Mouse (Mus musculus) embryonic fibroblast, embryonic 13.5 days (primary cell): Measurements from ENCODE around the gene Mblac2. TPM values are rescaled to one million over a fixed set of nuclear protein-coding genes. Genes with fewer than 3 reads are reported as not detected.

Experiments used
- H3K27ac ChIP-seq: 2 replicates; pipeline ENCODE4 v1.5.1; 2012; ENCODE audit warnings: low read length, control low read depth, inconsistent platforms; ENCODE audit not compliant: insufficient read depth
- H3K4me1 ChIP-seq: 2 replicates; pipeline ENCODE4 v1.6.1; 2011; ENCODE audit warnings: low read length; ENCODE audit not compliant: control insufficient read depth, insufficient read depth
- H3K4me3 ChIP-seq: 2 replicates; pipeline ENCODE4 v1.5.1; 2011; ENCODE audit warnings: mild to moderate bottlenecking, control low read depth, low read length; ENCODE audit not compliant: insufficient read depth
- CTCF ChIP-seq: IDR thresholded peaks from 2 replicates; pipeline ENCODE4 v1.5.1; 2011; ENCODE audit warnings: mild to moderate bottlenecking, control low read depth, low read length, moderate library complexity, borderline replicate concordance; ENCODE audit not compliant: insufficient read depth
- POLR2A ChIP-seq: IDR thresholded peaks from 2 replicates; pipeline ENCODE4 v1.6.1; 2011; ENCODE audit warnings: low read depth, mild to moderate bottlenecking, control low read depth, low read length, moderate library complexity
- polyA plus RNA-seq: library from polyadenylated mRNA; stranded (reverse); fragments of >200 nt; gene quantifications from 2 replicates; pipeline ENCODE4 v1.2.4, GENCODE M21; 2011; ENCODE audit warnings: low read depth; ENCODE audit not compliant: missing spikeins, insufficient read length

The Mblac2 gene
- 3.0 and 3.2 TPM in 2 replicates for polyA plus RNA-seq

DNA sequence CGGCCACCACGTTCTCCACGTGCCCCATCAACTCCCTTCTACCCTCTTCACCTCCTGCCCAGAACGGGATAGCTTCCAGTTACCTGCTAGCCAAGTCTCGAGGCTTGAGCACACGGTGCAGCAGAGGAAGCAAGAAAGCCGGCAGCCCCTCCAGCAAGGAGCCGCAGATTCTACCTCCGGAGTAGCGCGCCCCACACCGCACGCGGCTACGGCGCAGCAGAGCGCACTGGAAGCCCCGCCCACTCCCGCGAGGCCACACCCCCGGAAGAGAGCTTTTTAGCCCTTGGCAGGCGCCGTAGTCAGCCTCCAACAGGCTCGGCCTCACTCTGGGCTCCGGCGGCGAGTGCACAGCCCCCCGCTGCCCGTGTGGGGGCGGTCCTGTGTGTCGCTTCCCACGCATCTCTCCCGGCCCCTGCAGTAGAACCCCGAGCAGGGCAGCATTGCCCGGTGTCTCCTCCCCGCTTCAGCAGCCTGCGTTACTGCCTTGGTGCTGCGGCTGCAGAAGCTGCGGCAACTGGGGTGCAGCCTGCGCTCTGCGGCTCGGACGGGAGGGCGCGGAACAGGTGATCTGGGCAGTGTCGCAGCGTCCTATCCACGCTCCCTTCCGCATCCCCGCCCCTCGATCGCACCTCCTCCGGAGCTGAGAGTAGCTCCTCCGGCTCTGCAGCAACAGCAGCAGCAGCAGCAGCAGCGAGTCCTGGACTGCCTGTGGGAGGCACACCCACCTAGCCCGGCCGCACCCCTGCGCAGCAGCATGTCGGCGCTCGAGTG is at the start of gene Mblac2, which contains the start of gene Polr3g:
Mblac2 (plus strand) TSS at position 567 of the 771 bp plus-strand sequence.
Polr3g (minus strand) TSS at position 239 of the 771 bp plus-strand sequence.
- TF ChIP-seq CTCF (no peak), POLR2A (peak; percentile 64)
- Histone ChIP-seq H3K4me3 (peak within 1 kb of the TSS; percentile 72), H3K4me1 (no peaks in the 10 kb centered on the region; the same call in 1 of the 2 replicates), H3K27ac (no peak within 1 kb of the TSS)

DNA sequence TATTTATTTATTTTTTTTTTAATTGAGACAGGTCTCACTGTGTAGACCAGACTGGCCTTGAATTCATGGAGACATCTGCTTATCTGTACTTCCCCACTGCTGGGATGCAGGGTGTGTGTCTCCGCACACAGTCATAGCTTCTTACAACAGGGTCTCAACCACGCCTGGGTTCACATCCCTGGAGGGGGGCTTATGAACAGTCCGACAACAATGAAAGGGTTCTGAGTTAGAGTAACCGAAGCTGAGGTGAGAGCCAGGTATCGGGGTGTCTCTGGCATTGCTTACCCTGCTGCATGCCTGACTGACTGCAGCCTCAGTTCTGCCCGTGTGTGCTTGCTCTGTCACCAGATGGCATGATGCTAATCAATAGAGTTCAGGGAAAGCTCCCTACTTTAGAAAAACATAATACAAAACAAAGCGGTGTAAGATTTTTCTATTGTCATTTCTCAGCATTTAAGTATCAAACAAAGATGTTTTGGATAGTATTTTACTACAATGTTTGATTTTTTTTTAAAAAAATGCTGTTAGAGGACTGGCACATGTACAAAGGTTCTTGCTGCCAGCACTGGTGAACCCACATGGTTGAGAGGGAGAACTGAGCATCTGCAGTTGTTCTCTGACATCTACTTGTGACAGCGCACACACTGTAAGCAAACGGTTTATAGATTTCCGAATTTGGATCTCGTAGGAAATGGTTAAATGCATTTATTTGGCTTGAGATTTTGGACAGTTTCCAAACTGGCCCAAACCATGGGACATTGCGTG is 47.4 kb upstream of the Mblac2 start:
- no peak for TF ChIP-seq CTCF
- no peak for TF ChIP-seq POLR2A
- peaks cover 6% of the 10 kb centered on the region for H3K4me1 ChIP-seq
- H3K27ac ChIP-seq: no peak overlapping the region
- no peak overlapping the region for H3K4me3 ChIP-seq

DNA sequence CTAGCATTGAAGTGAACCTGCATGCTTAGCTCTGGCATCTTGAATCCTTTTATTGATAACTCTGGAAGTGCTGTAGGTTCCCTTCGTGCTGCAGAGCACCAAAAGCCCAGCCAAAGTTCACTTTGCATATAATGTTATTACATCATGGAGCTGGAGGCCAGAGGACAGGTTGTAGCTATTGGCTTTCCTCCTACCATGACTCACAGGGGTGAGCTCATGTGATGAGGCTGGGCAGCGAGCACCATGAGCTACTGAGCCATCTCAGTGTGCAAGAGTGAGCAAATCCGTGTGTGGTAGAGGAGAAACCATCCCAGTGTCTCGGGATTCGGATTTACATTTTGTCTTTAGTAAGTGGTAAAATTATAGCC is 46.8 kb upstream of the Mblac2 start:
- Histone ChIP-seq H3K27ac (no peak overlapping the region), H3K4me1 (peaks cover 6% of the 10 kb centered on the region), H3K4me3 (no peak overlapping the region)
- TF ChIP-seq POLR2A: no peak
- no peak for TF ChIP-seq CTCF

DNA sequence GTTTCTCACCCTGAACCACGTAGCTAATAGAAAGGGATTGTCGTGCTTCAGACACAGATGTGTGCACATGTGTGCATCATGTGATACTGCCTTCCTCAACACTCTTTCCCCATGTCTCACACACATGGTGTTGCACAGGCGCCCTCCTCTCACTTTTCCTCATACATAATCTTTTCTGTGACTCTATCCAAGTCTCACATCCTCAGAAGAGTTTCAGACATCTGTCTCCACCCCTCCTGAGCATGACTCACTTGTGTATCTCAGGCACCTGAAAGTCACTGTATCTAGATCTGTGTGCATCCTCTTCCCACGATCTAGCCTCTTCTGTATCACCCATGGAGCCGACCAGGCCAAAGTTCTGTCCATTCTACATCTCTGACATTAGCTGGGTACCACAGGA is 43.4 kb upstream of the Mblac2 start:
- Histone ChIP-seq H3K4me3 (no peak overlapping the region), H3K4me1 (peaks cover 6% of the 10 kb centered on the region), H3K27ac (no peak overlapping the region)
- TF ChIP-seq POLR2A: no peak
- TF ChIP-seq CTCF: no peak

DNA sequence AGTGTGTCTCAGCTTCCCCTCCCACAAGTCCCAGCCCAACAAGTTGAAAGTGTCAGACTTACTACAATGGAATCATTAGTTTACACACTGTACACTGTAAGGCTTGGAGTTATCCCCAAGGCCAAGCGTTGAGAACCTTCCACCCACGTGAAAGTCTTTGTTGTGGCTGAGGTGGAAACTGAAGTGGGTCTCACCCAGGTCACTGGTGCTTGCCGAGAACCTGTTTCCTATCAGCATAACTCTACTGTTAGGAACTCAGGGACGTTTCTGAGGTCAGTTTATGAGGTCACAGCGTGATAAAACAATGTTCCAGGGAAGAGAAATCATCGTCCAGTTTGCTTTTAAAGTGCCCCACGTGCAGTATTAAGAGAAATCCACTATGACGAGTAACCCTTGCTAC is 35.8 kb upstream of the Mblac2 start:
- no peak overlapping the region for H3K27ac ChIP-seq
- no peak overlapping the region for H3K4me3 ChIP-seq
- H3K4me1 ChIP-seq: no peaks in the 10 kb centered on the region
- TF ChIP-seq CTCF (no peak), POLR2A (no peak)

GRCm38 (mm10) chr13:81683107-81683506 is 28.0 kb upstream of the Mblac2 start:
- peaks cover 4% of the 10 kb centered on the region for H3K4me1 ChIP-seq
- H3K4me3 ChIP-seq: no peak overlapping the region
- TF ChIP-seq CTCF: no peak
- H3K27ac ChIP-seq: no peak overlapping the region

DNA sequence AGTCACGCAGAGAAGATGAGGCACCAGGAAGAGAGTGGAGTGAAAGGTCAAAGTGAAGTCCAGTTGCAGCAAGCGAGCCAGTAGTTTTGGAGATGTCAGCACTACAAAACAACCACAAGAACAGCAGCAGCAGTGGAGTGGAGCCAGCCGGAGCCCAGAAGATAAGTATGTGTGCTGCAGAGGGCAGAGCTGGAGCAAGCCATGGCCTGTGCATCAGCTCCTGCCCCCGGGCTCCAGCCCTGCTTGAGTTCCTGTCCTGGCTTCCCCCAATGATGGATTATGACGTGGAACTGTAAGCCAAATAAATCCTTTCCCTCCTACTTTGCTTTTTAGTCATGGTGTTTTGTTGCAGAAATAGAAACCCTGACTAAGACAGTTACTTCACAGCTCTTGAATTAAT is 26.9 kb upstream of the Mblac2 start:
- TF ChIP-seq CTCF (no peak), POLR2A (no peak)
- H3K4me3 ChIP-seq: no peak overlapping the region
- no peak overlapping the region for H3K27ac ChIP-seq
- H3K4me1 ChIP-seq: peaks cover 4% of the 10 kb centered on the region

GRCm38 (mm10) chr13:81684884-81685283 is 26.3 kb upstream of the Mblac2 start:
- TF ChIP-seq POLR2A: no peak
- TF ChIP-seq CTCF: no peak
- Histone ChIP-seq H3K27ac (no peak overlapping the region), H3K4me3 (no peak overlapping the region), H3K4me1 (peaks cover 4% of the 10 kb centered on the region)

DNA sequence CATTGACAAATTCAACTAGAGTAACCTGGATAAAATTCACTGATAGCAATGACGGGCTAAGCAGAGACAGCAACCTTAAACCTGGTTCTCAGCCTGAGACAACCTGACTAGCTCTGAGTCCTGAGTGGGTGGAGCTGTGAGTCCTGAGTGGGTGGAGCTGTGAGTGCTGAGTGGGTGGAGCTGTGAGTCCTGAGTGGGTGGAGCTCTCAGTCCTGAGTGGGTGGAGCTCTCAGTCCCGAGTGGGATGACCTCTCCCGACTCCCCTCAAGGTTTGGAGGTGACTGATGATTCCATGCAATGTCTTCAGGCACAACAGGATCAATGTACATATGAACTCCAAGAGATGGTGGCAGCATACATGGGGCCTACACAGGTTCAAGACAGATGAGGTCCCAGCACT is 21.6 kb upstream of the Mblac2 start:
- Histone ChIP-seq H3K4me3 (no peak overlapping the region), H3K27ac (no peak overlapping the region), H3K4me1 (no peaks in the 10 kb centered on the region)
- TF ChIP-seq POLR2A: no peak
- no peak for TF ChIP-seq CTCF

- TF ChIP-seq POLR2A (no peak), CTCF (no peak)
- no peaks in the 10 kb centered on the region for H3K4me1 ChIP-seq
- no peak overlapping the region for H3K4me3 ChIP-seq
- H3K27ac ChIP-seq: no peak overlapping the region
Measured at GRCm38 (mm10) chr13:81690477-81690876, 20.7 kb upstream of the Mblac2 start.

DNA sequence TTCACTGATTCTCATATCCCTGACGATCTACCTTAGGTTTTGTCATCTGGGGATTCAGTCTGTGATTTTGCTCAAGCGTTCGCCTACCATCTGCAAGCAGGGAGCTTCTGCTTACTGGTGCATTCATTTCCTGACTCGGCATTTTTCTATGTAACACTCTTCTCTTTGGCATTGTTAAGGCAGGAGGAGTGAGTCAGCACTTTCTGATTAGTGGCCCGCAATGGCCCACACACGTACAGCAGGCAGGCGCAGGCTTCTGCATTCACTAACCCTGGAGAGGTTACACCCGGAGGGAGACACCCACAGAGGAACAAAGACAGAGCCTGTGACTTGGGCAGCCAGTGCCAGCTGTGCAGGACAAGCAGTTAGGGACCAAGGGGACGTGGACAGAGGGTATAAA is 19.5 kb upstream of the Mblac2 start:
- no peaks in the 10 kb centered on the region for H3K4me1 ChIP-seq
- TF ChIP-seq CTCF (no peak), POLR2A (no peak)
- H3K27ac ChIP-seq: no peak overlapping the region
- no peak overlapping the region for H3K4me3 ChIP-seq
